Mouse (Mus musculus): ENCODE measurements at regions not wholly inside any gene's neighbourhood (a gene's known extent, or its start where the extent isn't known, plus 50 kb on each side); places are given as distances from the start of the nearest gene placed in this dataset.

- Histone ChIP-seq H3K4me2 (replicated peaks) (no peak overlapping the region), H3K27me3 (no peaks in the 10 kb centered on the region), H3K4me3 (replicated peaks) (no peak overlapping the region), H3K9ac (no peak overlapping the region), H3K27ac (replicated peaks) (no peak overlapping the region; the same call in 1 of the 2 replicates), H3K4me1 (0 out of 2 replicates have a peak, but pooled peaks cover 15% of the 10 kb centered on the region), H3K9me3 (replicated peaks) (no peaks in the 10 kb centered on the region), H3K36me3 (no peaks in the 10 kb centered on the region)
- 43% methylated on average over 8 of the region's 8 CpGs for WGBS
- peak; percentile 34; the same call in 1 of the 2 replicates for ATAC-seq (ENCODE audit: insufficient number of reproducible peaks, low FRiP score, low TSS enrichment, low read depth)
Measured at GRCm38 (mm10) chr13:16762727-16763512, 751.3 kb downstream of the Inhba start.

- H3K4me1 ChIP-seq = 0 out of 2 replicates have a peak, but pooled peaks cover 15% of the 10 kb centered on the region
Measured at GRCm38 (mm10) chr13:16763746-16764145, 752.1 kb downstream of the Inhba start.

GRCm38 (mm10) chr13:16769409-16769808, 757.8 kb downstream of the Inhba start:
- no peaks in the 10 kb centered on the region for H3K9me3 ChIP-seq (replicated peaks)
- no peak overlapping the region for H3K27ac ChIP-seq (replicated peaks)
- WGBS = 39% methylated on average over 2 of the region's 2 CpGs
- no peak overlapping the region for H3K4me3 ChIP-seq (replicated peaks)
- H3K4me2 ChIP-seq (replicated peaks) = no peak overlapping the region
- H3K27me3 ChIP-seq = no peaks in the 10 kb centered on the region
- no peak for ATAC-seq (ENCODE audit: insufficient number of reproducible peaks, low FRiP score, low TSS enrichment, low read depth)
- no peaks in the 10 kb centered on the region for H3K36me3 ChIP-seq
- no peaks in the 10 kb centered on the region for H3K4me1 ChIP-seq
- H3K9ac ChIP-seq = no peak overlapping the region

More at GRCm38 (mm10) chr13:16763746-16764145, 752.1 kb downstream of the Inhba start:
- Histone ChIP-seq H3K9me3 (replicated peaks) (no peaks in the 10 kb centered on the region), H3K27ac (replicated peaks) (no peak overlapping the region), H3K27me3 (no peaks in the 10 kb centered on the region), H3K4me3 (replicated peaks) (no peak overlapping the region), H3K9ac (no peak overlapping the region), H3K36me3 (no peaks in the 10 kb centered on the region), H3K4me2 (replicated peaks) (no peak overlapping the region)
- 3% methylated on average over 2 of the region's 2 CpGs for WGBS
- ATAC-seq (ENCODE audit: insufficient number of reproducible peaks, low FRiP score, low TSS enrichment, low read depth) = no peak

- Histone ChIP-seq H3K9me3 (replicated peaks) (no peaks in the 10 kb centered on the region), H3K27ac (replicated peaks) (no peak overlapping the region), H3K27me3 (no peaks in the 10 kb centered on the region), H3K9ac (no peak overlapping the region), H3K36me3 (no peaks in the 10 kb centered on the region), H3K4me3 (replicated peaks) (no peak overlapping the region), H3K4me2 (replicated peaks) (no peak overlapping the region), H3K4me1 (no peaks in the 10 kb centered on the region)
- 42% methylated on average over 6 of the region's 6 CpGs for WGBS
- ATAC-seq (ENCODE audit: insufficient number of reproducible peaks, low FRiP score, low TSS enrichment, low read depth) = 0 out of 2 replicates have a peak, but pooled peaks have one; percentile 19
Measured at GRCm38 (mm10) chr13:16769848-16770422, 758.3 kb downstream of the Inhba start.

- Histone ChIP-seq H3K4me1 (no peaks in the 10 kb centered on the region), H3K36me3 (no peaks in the 10 kb centered on the region), H3K27me3 (no peaks in the 10 kb centered on the region), H3K27ac (replicated peaks) (no peak overlapping the region), H3K9ac (no peak overlapping the region), H3K4me3 (replicated peaks) (no peak overlapping the region), H3K9me3 (replicated peaks) (no peaks in the 10 kb centered on the region), H3K4me2 (replicated peaks) (no peak overlapping the region)
- no peak for ATAC-seq (ENCODE audit: insufficient number of reproducible peaks, low FRiP score, low TSS enrichment, low read depth)
- 92% methylated on average over 4 of the region's 4 CpGs for WGBS
Measured at GRCm38 (mm10) chr13:16771845-16772244, 760.2 kb downstream of the Inhba start.

GRCm38 (mm10) chr13:16805560-16805959, 793.9 kb downstream of the Inhba start:
- no peaks in the 10 kb centered on the region for H3K36me3 ChIP-seq
- no peak overlapping the region for H3K9ac ChIP-seq
- H3K27me3 ChIP-seq = no peaks in the 10 kb centered on the region
- no peak overlapping the region for H3K27ac ChIP-seq (replicated peaks)
- no peaks in the 10 kb centered on the region for H3K4me1 ChIP-seq
- H3K9me3 ChIP-seq (replicated peaks) = no peaks in the 10 kb centered on the region
- no peak overlapping the region for H3K4me2 ChIP-seq (replicated peaks)
- ATAC-seq (ENCODE audit: insufficient number of reproducible peaks, low FRiP score, low TSS enrichment, low read depth) = no peak
- H3K4me3 ChIP-seq (replicated peaks) = no peak overlapping the region
- WGBS = 48% methylated on average over 3 of the region's 3 CpGs

Measured in embryonic facial prominence, embryonic 15.5 days (tissue).